ENCODE assay signal across 20 mouse cellular contexts in the genomic region with DNA sequence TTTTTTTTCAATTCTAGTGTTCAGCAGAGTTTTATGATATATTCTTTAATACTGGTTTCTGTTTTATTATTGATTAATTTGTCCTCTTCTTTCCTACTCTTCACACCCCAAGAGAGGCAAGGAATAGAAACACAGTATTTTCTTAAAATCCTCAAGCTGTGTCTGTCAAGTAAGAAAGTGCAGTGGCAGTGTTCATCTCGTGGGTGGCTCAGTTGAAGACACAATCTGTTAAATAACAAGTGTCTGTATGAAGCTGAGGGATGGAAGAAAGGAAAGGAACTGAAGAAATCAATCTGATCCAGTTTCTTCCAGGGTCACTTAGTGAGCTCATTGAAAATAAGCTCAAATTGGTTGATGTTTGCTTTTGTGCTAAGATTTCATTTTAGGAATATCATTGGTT.
A peak's percentile ranks its signal among the peaks of the same experiment; 100 is the strongest.
DNase-seq lines count a peak whose midpoint lies in the region; ATAC-seq lines count a peak whose summit lies in the region.
"Had no signal": no experiment of that assay in that cellular context is flagged by ENCODE, and none has a peak within 500 bp of the region (broad histone marks: within the 10 kb centered on the region; RNA-seq: fewer than 3 reads in every experiment).

No protein-coding gene starts in this region.

- ATAC-seq in frontal cortex, adult (ENCODE audit: low TSS enrichment): peak; percentile 67; the same call in 1 of the 2 replicates
- ATAC-seq: CD4-positive, CD25-positive, alpha-beta regulatory T cell, adult 4 months; forebrain, embryonic 15.5 days; hindbrain, embryonic 16.5 days had no signal

- no peak for DNase-seq in frontal cortex, postnatal 10 days (ENCODE audit: low spot score in 2 of 2)
- DNase-seq in layer of hippocampus, adult 9-11 months: peak; percentile 53
- no peak for DNase-seq in layer of hippocampus, postnatal 25 days (ENCODE audit: extremely low spot score in 1 of 2, low spot score in 1 of 2)
- DNase-seq in right cerebral cortex, adult 18-20 months: peak; percentile 53
- DNase-seq in right cerebral cortex, postnatal 4 days: no peak
- DNase-seq in cerebellum, adult 9-11 months: no peak
- DNase-seq: adrenal gland, adult 8-10 months; adrenal gland, postnatal 36 days; B cell, adult 2 months; cerebellum, adult 11 months; cerebellum, adult 8-10 months; cerebellum, postnatal 25 days; gastrocnemius, postnatal 36 days; heart, adult 11 months; heart, postnatal 10 days; heart, postnatal 4 days had no signal

Comparison
In these comparisons a context has a peak if more than half of its experiments do, and no peak if none do; other contexts are left out.
1. DNase-seq: peak in layer of hippocampus, adult 9-11 months (single experiment) and right cerebral cortex, adult 18-20 months (single experiment); none in frontal cortex, postnatal 10 days (0 of 2), layer of hippocampus, postnatal 25 days (0 of 2), right cerebral cortex, postnatal 4 days (single experiment) and cerebellum, adult 9-11 months (single experiment).